Mouse (Mus musculus): Measurements from ENCODE around the gene Rlbp1. TPM values are rescaled to one million over a fixed set of nuclear protein-coding genes. Genes with fewer than 3 reads are reported as not detected.

Rlbp1 gene
- polyA plus RNA-seq, 1 experiment from 2014 or later = 1.8 TPM

DNA sequence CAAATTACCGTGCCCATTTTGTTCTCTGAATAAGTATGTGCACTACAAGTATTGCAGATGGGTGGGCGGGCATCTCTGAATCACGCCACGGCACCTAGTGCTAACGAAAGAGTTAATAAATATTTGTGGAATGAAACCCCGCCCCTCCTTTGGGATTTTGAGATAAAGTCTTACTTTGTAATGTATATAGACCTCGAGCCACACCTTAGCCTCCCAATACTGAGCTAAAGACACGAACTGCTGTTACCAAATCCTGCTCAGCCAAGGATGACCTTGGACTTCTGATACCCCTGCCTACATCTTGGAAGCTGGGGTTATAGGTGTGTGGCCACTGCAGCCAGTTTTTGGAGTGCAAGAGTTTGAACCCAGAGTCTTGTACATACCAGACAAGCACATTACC lies 11.6 kb upstream of the Rlbp1 start:
- no peaks in the 10 kb centered on the region for H3K4me1 ChIP-seq (ENCODE audit: control insufficient read depth, insufficient read depth, low read length)
- H3K27me3 ChIP-seq (ENCODE audit: control insufficient read depth, insufficient read depth, low read length) = no peaks in the 10 kb centered on the region
- DNase-seq (ENCODE audit: low spot score) (no peak), ATAC-seq (replicated peaks; ENCODE audit: insufficient number of reproducible peaks, low FRiP score, low TSS enrichment, low read depth) (no peak)
- H3K9ac ChIP-seq (replicated peaks; ENCODE audit: low read length) = no peak overlapping the region
- H3K4me2 ChIP-seq (ENCODE audit: low read depth, low read length) = no peak overlapping the region
- no peaks in the 10 kb centered on the region for H3K36me3 ChIP-seq (replicated peaks; ENCODE audit: control insufficient read depth, insufficient read depth, low read depth, low read length)
- no peak overlapping the region for H3K27ac ChIP-seq (replicated peaks; ENCODE audit: low read depth, low read length)
- no peaks in the 10 kb centered on the region for H3K9me3 ChIP-seq (replicated peaks; ENCODE audit: control insufficient read depth, low read length)
- 92% methylated on average over 8 of the region's 8 CpGs for WGBS
- H3K4me3 ChIP-seq (ENCODE audit: low read depth, low read length) = no peak overlapping the region

DNA sequence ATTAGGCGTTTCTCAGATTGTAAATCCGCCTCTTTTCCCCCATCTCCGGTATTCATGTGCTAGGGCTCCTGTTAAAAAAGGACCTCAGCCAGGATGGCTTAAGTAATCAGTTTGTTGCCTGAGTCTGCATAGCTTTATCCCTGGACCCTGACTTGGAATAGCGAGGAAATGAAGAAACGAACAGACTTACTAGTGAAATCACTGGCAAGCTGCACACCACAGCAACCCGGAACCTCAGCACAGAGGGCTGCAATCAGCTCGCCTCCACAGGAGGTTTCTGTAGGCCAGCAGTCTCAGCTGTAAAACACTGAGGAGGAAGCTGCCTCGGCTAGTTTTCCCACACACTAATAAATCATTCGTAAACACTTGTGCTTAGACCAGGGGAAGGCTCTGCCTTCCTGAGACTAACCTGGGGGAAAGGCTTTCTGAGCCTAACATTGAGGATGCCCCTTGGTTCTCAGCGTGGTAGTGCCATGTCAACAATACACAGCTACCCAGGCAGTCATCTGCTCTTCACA lies 10.7 kb upstream of the Rlbp1 start:
- ATAC-seq (replicated peaks; ENCODE audit: insufficient number of reproducible peaks, low FRiP score, low TSS enrichment, low read depth) (no peak), DNase-seq (ENCODE audit: low spot score) (no peak)
- H3K9me3 ChIP-seq (replicated peaks; ENCODE audit: control insufficient read depth, low read length) = no peaks in the 10 kb centered on the region
- no peak overlapping the region for H3K27ac ChIP-seq (replicated peaks; ENCODE audit: low read depth, low read length)
- H3K36me3 ChIP-seq (replicated peaks; ENCODE audit: control insufficient read depth, insufficient read depth, low read depth, low read length) = no peaks in the 10 kb centered on the region
- H3K4me1 ChIP-seq (ENCODE audit: control insufficient read depth, insufficient read depth, low read length) = no peaks in the 10 kb centered on the region
- H3K4me2 ChIP-seq (ENCODE audit: low read depth, low read length) = no peak overlapping the region
- H3K9ac ChIP-seq (replicated peaks; ENCODE audit: low read length) = no peak overlapping the region
- WGBS = 87% methylated on average over 10 of the region's 10 CpGs
- H3K27me3 ChIP-seq (ENCODE audit: control insufficient read depth, insufficient read depth, low read length) = no peaks in the 10 kb centered on the region
- H3K4me3 ChIP-seq (ENCODE audit: low read depth, low read length) = no peak overlapping the region

DNA sequence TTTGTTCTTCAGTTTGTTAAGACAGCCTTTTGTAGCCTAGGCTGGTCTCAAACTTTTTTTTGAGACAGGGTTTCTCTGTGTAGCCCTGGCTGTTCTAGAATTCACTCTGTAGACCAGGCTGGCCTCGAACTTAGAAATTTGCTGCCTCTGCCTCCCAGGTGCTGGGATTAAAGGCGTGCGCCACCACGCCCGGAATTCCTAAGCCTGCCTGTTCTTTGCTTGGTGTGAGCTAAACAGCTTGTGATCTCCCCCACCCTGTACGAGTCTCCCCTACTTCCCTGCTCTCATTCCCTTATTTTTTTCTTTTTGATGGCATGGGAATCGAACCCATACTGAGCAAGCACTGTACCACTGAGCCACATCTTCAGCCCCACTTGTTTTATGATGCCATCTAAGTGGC lies 8.3 kb upstream of the Rlbp1 start:
- Histone ChIP-seq H3K9ac (replicated peaks; ENCODE audit: low read length) (no peak overlapping the region), H3K9me3 (replicated peaks; ENCODE audit: control insufficient read depth, low read length) (no peaks in the 10 kb centered on the region), H3K27me3 (ENCODE audit: control insufficient read depth, insufficient read depth, low read length) (no peaks in the 10 kb centered on the region), H3K36me3 (replicated peaks; ENCODE audit: control insufficient read depth, insufficient read depth, low read depth, low read length) (no peaks in the 10 kb centered on the region), H3K27ac (replicated peaks; ENCODE audit: low read depth, low read length) (no peak overlapping the region), H3K4me3 (ENCODE audit: low read depth, low read length) (no peak overlapping the region), H3K4me2 (ENCODE audit: low read depth, low read length) (no peak overlapping the region), H3K4me1 (ENCODE audit: control insufficient read depth, insufficient read depth, low read length) (no peaks in the 10 kb centered on the region)
- 85% methylated on average over 7 of the region's 7 CpGs for WGBS
- no peak for DNase-seq (ENCODE audit: low spot score)
- no peak for ATAC-seq (replicated peaks; ENCODE audit: insufficient number of reproducible peaks, low FRiP score, low TSS enrichment, low read depth)

- Histone ChIP-seq H3K4me2 (ENCODE audit: low read depth, low read length) (no peak overlapping the region), H3K9ac (replicated peaks; ENCODE audit: low read length) (no peak overlapping the region), H3K27me3 (ENCODE audit: control insufficient read depth, insufficient read depth, low read length) (no peaks in the 10 kb centered on the region), H3K9me3 (replicated peaks; ENCODE audit: control insufficient read depth, low read length) (no peaks in the 10 kb centered on the region), H3K4me1 (ENCODE audit: control insufficient read depth, insufficient read depth, low read length) (no peaks in the 10 kb centered on the region), H3K27ac (replicated peaks; ENCODE audit: low read depth, low read length) (no peak overlapping the region), H3K4me3 (ENCODE audit: low read depth, low read length) (no peak overlapping the region), H3K36me3 (replicated peaks; ENCODE audit: control insufficient read depth, insufficient read depth, low read depth, low read length) (no peaks in the 10 kb centered on the region)
- DNase-seq (ENCODE audit: low spot score) (no peak), ATAC-seq (replicated peaks; ENCODE audit: insufficient number of reproducible peaks, low FRiP score, low TSS enrichment, low read depth) (no peak)
- 70% methylated on average over 7 of the region's 7 CpGs for WGBS
These were observed 7.8 kb upstream of the Rlbp1 start for GRCm38 (mm10) chr7:79394666-79395065.

DNA sequence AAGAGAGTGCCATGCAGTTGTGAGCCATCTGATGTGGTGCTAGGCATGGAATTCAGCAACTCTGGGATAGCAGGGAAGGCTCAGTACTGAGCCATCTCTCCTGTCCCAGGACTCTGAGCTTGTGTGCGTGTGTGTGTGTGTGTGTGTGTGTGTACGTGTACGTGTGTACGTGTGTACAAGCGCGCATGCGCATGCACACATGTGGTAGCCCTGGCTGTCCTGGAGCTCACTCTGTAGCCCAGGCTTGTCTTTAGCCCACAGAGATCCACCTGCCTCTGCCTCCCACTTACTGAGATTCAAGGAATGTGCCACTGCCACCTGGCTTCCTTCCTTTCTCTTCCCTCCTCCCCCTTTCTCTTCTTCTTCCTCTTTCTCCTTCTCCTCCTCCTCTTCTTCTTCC lies 7.1 kb upstream of the Rlbp1 start:
- Histone ChIP-seq H3K27ac (replicated peaks; ENCODE audit: low read depth, low read length) (no peak overlapping the region), H3K4me3 (ENCODE audit: low read depth, low read length) (no peak overlapping the region), H3K27me3 (ENCODE audit: control insufficient read depth, insufficient read depth, low read length) (no peaks in the 10 kb centered on the region), H3K9ac (replicated peaks; ENCODE audit: low read length) (no peak overlapping the region), H3K4me1 (ENCODE audit: control insufficient read depth, insufficient read depth, low read length) (no peaks in the 10 kb centered on the region), H3K9me3 (replicated peaks; ENCODE audit: control insufficient read depth, low read length) (no peaks in the 10 kb centered on the region), H3K36me3 (replicated peaks; ENCODE audit: control insufficient read depth, insufficient read depth, low read depth, low read length) (no peaks in the 10 kb centered on the region), H3K4me2 (ENCODE audit: low read depth, low read length) (no peak overlapping the region)
- WGBS = 90% methylated on average over 7 of the region's 7 CpGs
- no peak for DNase-seq (ENCODE audit: low spot score)
- ATAC-seq (replicated peaks; ENCODE audit: insufficient number of reproducible peaks, low FRiP score, low TSS enrichment, low read depth) = no peak

DNA sequence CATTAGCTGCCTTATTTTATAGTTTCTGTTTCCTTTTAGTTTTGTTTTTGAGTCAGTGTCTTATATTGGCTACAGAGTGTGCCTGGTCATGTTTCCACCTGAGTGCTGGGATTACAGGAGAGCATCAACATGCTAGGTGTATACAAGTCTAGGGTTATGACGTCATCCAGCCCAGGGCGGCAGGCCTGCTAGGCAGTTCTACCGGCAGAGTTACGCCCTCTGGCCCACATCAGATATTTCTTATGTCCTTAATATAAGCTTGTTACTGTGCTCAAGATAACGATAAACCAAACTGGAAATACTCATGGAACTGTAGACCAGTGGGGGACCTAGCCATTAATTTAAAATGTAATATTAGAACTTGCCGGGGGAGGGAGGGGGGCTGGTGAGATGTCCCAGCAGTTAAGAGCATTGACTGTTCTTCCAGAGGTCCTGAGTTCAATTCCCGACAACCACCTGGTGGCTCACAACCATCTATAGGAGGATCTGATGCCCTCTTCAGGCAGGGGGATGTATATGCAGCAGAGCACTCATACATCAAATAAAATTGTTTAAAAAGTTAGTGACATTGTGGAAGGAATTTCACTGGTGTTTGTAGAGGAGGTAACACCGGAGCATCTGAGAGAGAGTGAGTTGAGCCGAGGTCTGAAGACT lies 6.1 kb upstream of the Rlbp1 start:
- peak overlapping the region; percentile 74; the same call in 1 of the 2 replicates for H3K9ac ChIP-seq (replicated peaks; ENCODE audit: low read length)
- WGBS = 58% methylated on average over 9 of the region's 9 CpGs

DNA sequence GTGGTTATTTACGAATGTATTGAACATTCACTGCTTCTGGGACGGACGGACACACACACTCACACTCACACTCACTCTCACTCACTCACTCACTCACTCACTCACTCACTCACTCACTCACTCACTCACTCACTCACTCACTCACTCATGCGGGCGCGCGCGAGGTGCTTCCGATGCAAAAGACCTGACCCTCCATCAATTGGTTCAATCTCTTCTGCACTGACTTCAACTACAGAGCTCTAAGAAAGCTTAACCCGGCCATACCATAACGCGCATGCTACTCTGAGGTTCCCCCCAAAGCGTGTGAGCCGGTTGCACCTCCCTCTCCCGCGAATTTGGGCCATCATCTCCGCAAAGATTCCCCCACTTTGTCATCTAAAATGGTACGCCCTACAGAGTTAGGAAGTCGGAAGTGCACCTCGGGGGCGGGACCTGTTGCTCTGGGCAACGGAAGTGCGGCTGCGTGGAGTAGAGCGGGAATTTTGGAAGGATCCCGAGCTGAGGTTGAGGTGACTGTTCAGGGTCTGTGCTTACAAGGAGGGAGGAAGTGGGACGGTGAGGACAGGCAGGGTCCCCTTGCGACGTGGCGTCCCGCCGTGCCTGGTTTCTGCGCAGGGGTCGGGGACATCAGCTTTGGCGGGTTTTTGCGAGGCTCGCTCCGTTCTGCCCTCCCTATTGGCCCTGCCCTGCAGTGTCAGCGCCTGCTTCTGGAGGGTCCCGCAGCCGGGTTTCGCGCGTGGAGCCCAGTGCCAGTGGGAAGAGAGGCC lies 5.2 kb upstream of the Rlbp1 start, which contains the start of gene Fanci:
Gene Fanci (plus strand): TSS at position 47 of the 767 bp plus-strand sequence.
- ATAC-seq (replicated peaks; ENCODE audit: insufficient number of reproducible peaks, low FRiP score, low TSS enrichment, low read depth) = peak; percentile 95
- H3K4me3 ChIP-seq (ENCODE audit: low read depth, low read length) = peak within 1 kb of the TSS; percentile 61
- no peaks in the 10 kb centered on the region for H3K9me3 ChIP-seq (replicated peaks; ENCODE audit: control insufficient read depth, low read length)
- peak; percentile 98 for DNase-seq (ENCODE audit: low spot score)
- WGBS = under 1% methylated on average over 44 of the region's 44 CpGs
- H3K27ac ChIP-seq (replicated peaks; ENCODE audit: low read depth, low read length) = peak within 1 kb of the TSS; percentile 72
- no peaks in the 10 kb centered on the region for H3K4me1 ChIP-seq (ENCODE audit: control insufficient read depth, insufficient read depth, low read length)
- peak within 1 kb of the TSS; percentile 74 for H3K9ac ChIP-seq (replicated peaks; ENCODE audit: low read length)
- no peaks in the 10 kb centered on the region for H3K36me3 ChIP-seq (replicated peaks; ENCODE audit: control insufficient read depth, insufficient read depth, low read depth, low read length)
- H3K27me3 ChIP-seq (ENCODE audit: control insufficient read depth, insufficient read depth, low read length) = no peaks in the 10 kb centered on the region
- peak within 1 kb of the TSS; percentile 91 for H3K4me2 ChIP-seq (ENCODE audit: low read depth, low read length)

More for the DNA sequence above, 6.1 kb upstream of the Rlbp1 start:
- DNase-seq (ENCODE audit: low spot score) (peak; percentile 37), ATAC-seq (replicated peaks; ENCODE audit: insufficient number of reproducible peaks, low FRiP score, low TSS enrichment, low read depth) (0 out of 2 replicates have a peak, but pooled peaks have one; percentile 21)
- Histone ChIP-seq H3K4me2 (ENCODE audit: low read depth, low read length) (peak overlapping the region; percentile 91), H3K36me3 (replicated peaks; ENCODE audit: control insufficient read depth, insufficient read depth, low read depth, low read length) (no peaks in the 10 kb centered on the region), H3K27ac (replicated peaks; ENCODE audit: low read depth, low read length) (no peak overlapping the region), H3K9me3 (replicated peaks; ENCODE audit: control insufficient read depth, low read length) (no peaks in the 10 kb centered on the region), H3K4me3 (ENCODE audit: low read depth, low read length) (peak overlapping the region; percentile 61), H3K27me3 (ENCODE audit: control insufficient read depth, insufficient read depth, low read length) (no peaks in the 10 kb centered on the region), H3K4me1 (ENCODE audit: control insufficient read depth, insufficient read depth, low read length) (no peaks in the 10 kb centered on the region)

DNA sequence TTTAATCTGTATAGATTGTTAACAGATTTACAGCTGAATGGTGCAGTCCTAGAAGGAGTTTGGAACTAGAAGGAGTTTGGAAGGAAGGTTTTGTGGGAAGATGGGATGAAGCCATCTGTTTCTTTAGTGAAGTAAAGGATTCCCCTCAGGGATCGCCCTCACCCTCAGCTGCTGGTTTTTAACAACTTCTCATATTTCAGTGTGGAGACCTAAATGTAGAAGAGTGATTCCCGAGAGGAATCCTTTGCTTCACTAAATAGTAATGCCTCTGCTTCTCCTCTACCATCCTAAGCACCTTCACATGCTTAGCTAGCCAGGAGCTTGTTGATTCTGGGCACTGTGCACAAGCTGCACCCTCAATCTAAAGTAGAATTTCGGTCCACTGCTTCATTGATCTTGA lies 4.6 kb upstream of the Rlbp1 start:
- Histone ChIP-seq H3K4me2 (ENCODE audit: low read depth, low read length) (peak overlapping the region; percentile 91), H3K36me3 (replicated peaks; ENCODE audit: control insufficient read depth, insufficient read depth, low read depth, low read length) (no peaks in the 10 kb centered on the region), H3K9me3 (replicated peaks; ENCODE audit: control insufficient read depth, low read length) (no peaks in the 10 kb centered on the region), H3K4me1 (ENCODE audit: control insufficient read depth, insufficient read depth, low read length) (no peaks in the 10 kb centered on the region), H3K4me3 (ENCODE audit: low read depth, low read length) (peak overlapping the region; percentile 61), H3K27ac (replicated peaks; ENCODE audit: low read depth, low read length) (peak overlapping the region; percentile 72), H3K27me3 (ENCODE audit: control insufficient read depth, insufficient read depth, low read length) (no peaks in the 10 kb centered on the region), H3K9ac (replicated peaks; ENCODE audit: low read length) (peak overlapping the region; percentile 74)
- DNase-seq (ENCODE audit: low spot score) (peak; percentile 44), ATAC-seq (replicated peaks; ENCODE audit: insufficient number of reproducible peaks, low FRiP score, low TSS enrichment, low read depth) (0 out of 2 replicates have a peak, but pooled peaks have one; percentile 2)
- WGBS = 5% methylated on average over 3 of the region's 3 CpGs
